ENCODE assay signal across 11 mouse cellular contexts in genomic region chr10:21857676-21858075, GRCm38 (mm10). TPM values are rescaled to one million over a fixed set of nuclear protein-coding genes. Genes with fewer than 3 reads are reported as not detected.
DNase-seq lines count a peak whose midpoint lies in the region; ATAC-seq and TF ChIP-seq lines count a peak whose summit lies in the region.
"Had no signal": no experiment of that assay in that cellular context is flagged by ENCODE, and none has a peak within 500 bp of the region (broad histone marks: within the 10 kb centered on the region; RNA-seq: fewer than 3 reads in every experiment).

No protein-coding gene starts in this region.

- ATAC-seq in lung, embryonic 15.5 days (ENCODE audit: borderline replicate concordance, extremely low read depth, low FRiP score, low TSS enrichment): 0 out of 2 replicates have a peak, but pooled peaks have one; percentile 57
- ATAC-seq: midbrain, embryonic 16.5 days had no signal

- 63% methylated on average over 10 of the region's 10 CpGs for WGBS in lung, embryonic 15.5 days
- 62% methylated on average over 10 of the region's 10 CpGs for WGBS in cerebellum, adult 2 months

- DNase-seq in adrenal gland, postnatal 25 days: peak; percentile 63
- DNase-seq in heart, postnatal 36 days: peak; percentile 63 to 64
- no peak for DNase-seq in frontal cortex, postnatal 36 days (ENCODE audit: low spot score in 2 of 2)
- no peak for DNase-seq in frontal cortex, adult 2 months (ENCODE audit: extremely low spot score in 1 of 2, low spot score in 1 of 2)
- DNase-seq in cerebellum, adult 2 months: no peak
- no peak for DNase-seq in left cerebral cortex, postnatal 14 days (ENCODE audit: low spot score in 2 of 2)
- DNase-seq: cerebellum, adult 9-11 months had no signal

- H3K4me3 ChIP-seq in ES-Bruce4 (ENCODE audit: low read depth, low read length): 0 out of 2 replicates have a peak overlapping the region, but pooled peaks have one; percentile 0
- no peak overlapping the region for H3K4me3 ChIP-seq in lung, embryonic 15.5 days
- H3K4me3 ChIP-seq in cerebellum, adult 2 months (replicated peaks; ENCODE audit: insufficient read depth, low read depth, low read length): no peak overlapping the region
- H3K4me3 ChIP-seq: forebrain, embryonic 10.5 days had no signal

- no peak for TF ChIP-seq POLR2A in ES-Bruce4 (IDR thresholded peaks at IDR 0.05; ENCODE audit: insufficient read depth, low read length)
- TF ChIP-seq POLR2A in cerebellum, adult 2 months (IDR thresholded peaks at IDR 0.05; ENCODE audit: borderline replicate concordance, insufficient read depth, low read length): no peak

- no peak overlapping the region for H3K4me2 ChIP-seq in lung, embryonic 15.5 days

- TF ChIP-seq EP300 in ES-Bruce4 (IDR thresholded peaks at IDR 0.05; ENCODE audit: insufficient read depth, low read depth, low read length): no peak

- intact Hi-C loops in heart, postnatal 36 days (cut with DNase I): loop anchor here (5.0 kb wide), 1 partner anchor 135 kb away; no protein-coding TSS in a partner anchor
- intact Hi-C loops in left cerebral cortex, postnatal 14 days (cut with DNase I): no loop called here

- no peak overlapping the region for H3K27ac ChIP-seq in ES-Bruce4 (ENCODE audit: insufficient read depth, low read length)
- H3K27ac ChIP-seq in lung, embryonic 15.5 days: no peak overlapping the region
- H3K27ac ChIP-seq in cerebellum, adult 2 months (ENCODE audit: insufficient read depth, low read length): no peak overlapping the region
- H3K27ac ChIP-seq: forebrain, embryonic 10.5 days had no signal

- H3K27me3 ChIP-seq in ES-Bruce4 (ENCODE audit: control insufficient read depth, insufficient read depth, low read length, poor library complexity, severe bottlenecking): no peaks in the 10 kb centered on the region
- H3K27me3 ChIP-seq in lung, embryonic 15.5 days: no peaks in the 10 kb centered on the region
- H3K27me3 ChIP-seq in cerebellum, adult 2 months (ENCODE audit: control insufficient read depth, insufficient read depth, low read length): no peaks in the 10 kb centered on the region

- H3K9me3 ChIP-seq in ES-Bruce4 (replicated peaks; ENCODE audit: control insufficient read depth, insufficient read depth, low read length, poor library complexity, severe bottlenecking): no peaks in the 10 kb centered on the region
- H3K9me3 ChIP-seq in lung, embryonic 15.5 days: no peaks in the 10 kb centered on the region
- H3K9me3 ChIP-seq: forebrain, embryonic 10.5 days had no signal

- no peak overlapping the region for H3K9ac ChIP-seq in ES-Bruce4 (ENCODE audit: low read depth, poor library complexity, severe bottlenecking)
- no peak overlapping the region for H3K9ac ChIP-seq in lung, embryonic 15.5 days

- no peaks in the 10 kb centered on the region for H3K36me3 ChIP-seq in ES-Bruce4 (ENCODE audit: control insufficient read depth, insufficient read depth, low read length, poor library complexity, severe bottlenecking)
- H3K36me3 ChIP-seq in lung, embryonic 15.5 days: no peaks in the 10 kb centered on the region
- H3K36me3 ChIP-seq: forebrain, embryonic 10.5 days had no signal

- peaks cover 2% of the 10 kb centered on the region for H3K4me1 ChIP-seq in ES-Bruce4 (ENCODE audit: control insufficient read depth, insufficient read depth, low read length)
- no peaks in the 10 kb centered on the region for H3K4me1 ChIP-seq in lung, embryonic 15.5 days
- H3K4me1 ChIP-seq in cerebellum, adult 2 months (ENCODE audit: control insufficient read depth, insufficient read depth, low read length): peaks cover 2% of the 10 kb centered on the region; the same call in 1 of the 2 replicates
- H3K4me1 ChIP-seq: forebrain, embryonic 10.5 days had no signal

- no peak for TF ChIP-seq CTCF in ES-Bruce4 (IDR thresholded peaks at IDR 0.05; ENCODE audit: low read depth, low read length)
- TF ChIP-seq CTCF in cerebellum, adult 2 months (IDR thresholded peaks at IDR 0.05; ENCODE audit: borderline replicate concordance, insufficient read depth, low read depth, low read length): no peak

RNA-seq across cellular contexts. Expression of gene Sgk1, which starts 24.3 kb away (rescaled TPM):
- 349 and 386 TPM in 2 replicates for polyA plus RNA-seq in ES-Bruce4 (2011; ENCODE audit: insufficient read depth, insufficient read length, low read depth, missing spikeins)
- total RNA-seq in adrenal gland, postnatal 25 days (2021): 108 and 120 TPM in 2 replicates
- total RNA-seq in heart, postnatal 36 days (2021): 10 to 100 TPM; 38.8 to 74.4 TPM
- polyA plus RNA-seq in lung, embryonic 15.5 days (2015; fragmentation: Nextera tagmentation; extraction: Ambion mirVana): 41.8 and 47.1 TPM in 2 replicates
- 42.8 and 50.9 TPM in 2 replicates for polyA plus RNA-seq in frontal cortex, adult 2 months (2012; rRNA removed)
- polyA plus RNA-seq in cerebellum, adult 2 months (2012; rRNA removed): 40.4 and 56.6 TPM in 2 replicates
- 10 to 100 TPM; 73.2 to 94.7 TPM for total RNA-seq in left cerebral cortex, postnatal 14 days (2021)

Comparison
In these comparisons a context has a peak if more than half of its experiments do, and no peak if none do; other contexts are left out.
1. DNase-seq: peak in adrenal gland, postnatal 25 days (single experiment) and heart, postnatal 36 days (2 of 2); none in frontal cortex, postnatal 36 days (0 of 2), frontal cortex, adult 2 months (0 of 2), cerebellum, adult 2 months (0 of 2) and left cerebral cortex, postnatal 14 days (0 of 2).